Mouse (Mus musculus) MEL (cell line): ENCODE measurements around the gene Fis1. TPM values are rescaled to one million over a fixed set of nuclear protein-coding genes. Genes with fewer than 3 reads are reported as not detected.

ENCODE experiments used
- DNase-seq: peaks from one replicate; pipeline ENCODE4 v3.0.0; 2011; ENCODE audit warnings: low read depth, low spot score
- H3K27ac ChIP-seq: 2 replicates; pipeline ENCODE4 v1.5.1; 2012; ENCODE audit warnings: low read depth, mild to moderate bottlenecking, control low read depth, low read length, moderate library complexity; ENCODE audit not compliant: control insufficient read depth
- H3K27me3 ChIP-seq, 2 experiments: fragments of 150-350 bp in 1 of 2; sonication (generic) in 1 of 2; 2 replicates each; pipeline ENCODE4 v1.6.1; 2012; ENCODE audit warnings: low read length in 2 of 2, mild to moderate bottlenecking in 2 of 2, improper control_type of control experiment in 1 of 2, moderate library complexity in 1 of 2; ENCODE audit not compliant: insufficient read depth in 2 of 2, control insufficient read depth in 1 of 2
- H3K36me3 ChIP-seq, 2 experiments: 2 replicates each; pipeline ENCODE4 v1.6.1; 2012 to 2014; ENCODE audit warnings: low read length in 2 of 2, improper control_type of control experiment in 1 of 2, inconsistent platforms in 1 of 2, mild to moderate bottlenecking in 1 of 2; ENCODE audit not compliant: insufficient read depth in 2 of 2, control insufficient read depth in 1 of 2
- H3K4me1 ChIP-seq, 2 experiments: fragments of 150-350 bp in 1 of 2; sonication (generic) in 1 of 2; 2 replicates each; pipeline ENCODE4 v1.6.1; 2012; ENCODE audit warnings: low read length in 2 of 2, improper control_type of control experiment in 1 of 2, mild to moderate bottlenecking in 1 of 2; ENCODE audit not compliant: insufficient read depth in 2 of 2, control insufficient read depth in 1 of 2
- H3K4me3 ChIP-seq, 2 experiments: fragments of 150-350 bp in 1 of 2; sonication (generic) in 1 of 2; 2 replicates each; pipeline ENCODE4 v1.5.1; 2012; ENCODE audit warnings: low read depth in 2 of 2, low read length in 2 of 2, mild to moderate bottlenecking in 2 of 2, moderate library complexity in 2 of 2, control low read depth in 1 of 2, improper control_type of control experiment in 1 of 2; ENCODE audit not compliant: control insufficient read depth in 1 of 2, insufficient read depth in 1 of 2
- H3K79me2 ChIP-seq: 2 replicates; pipeline ENCODE4 v1.6.1; 2012; ENCODE audit warnings: mild to moderate bottlenecking, low read length, moderate library complexity; ENCODE audit not compliant: control insufficient read depth, poor library complexity, insufficient read depth
- H3K9ac ChIP-seq: 2 replicates; pipeline ENCODE4 v1.6.1; 2012; ENCODE audit warnings: low read depth, mild to moderate bottlenecking, control low read depth, low read length, moderate library complexity; ENCODE audit not compliant: control insufficient read depth, poor library complexity, severe bottlenecking
- H3K9me3 ChIP-seq: fragments of 150-350 bp; sonication (generic); replicated peaks from 2 replicates; pipeline ENCODE4 v1.6.1; 2012; ENCODE audit warnings: mild to moderate bottlenecking, low read length, improper control_type of control experiment, moderate library complexity; ENCODE audit not compliant: insufficient read depth
- BHLHE40 ChIP-seq: IDR thresholded peaks from 2 replicates; pipeline ENCODE4 v1.6.1; 2012; ENCODE audit warnings: low read depth, mild to moderate bottlenecking, inconsistent platforms, low read length, improper control_type of control experiment, borderline replicate concordance
- CHD1 ChIP-seq: IDR thresholded peaks from 2 replicates; pipeline ENCODE4 v1.6.1; 2012; ENCODE audit warnings: low read depth, mild to moderate bottlenecking, inconsistent platforms, low read length, improper control_type of control experiment
- CHD2 ChIP-seq: IDR thresholded peaks from 2 replicates; pipeline ENCODE4 v1.6.1; 2011; ENCODE audit warnings: low read length, improper control_type of control experiment
- CTCF ChIP-seq, 3 experiments: IDR thresholded peaks in 2 of 3; conservative IDR thresholded peaks in 1 of 3; 2 replicates each; pipeline ENCODE4 v1.5.1; 2011 to 2012; ENCODE audit warnings: low read length in 3 of 3, low read depth in 2 of 3, mild to moderate bottlenecking in 2 of 3, improper control_type of control experiment in 1 of 3, inconsistent platforms in 1 of 3, mixed read lengths in 1 of 3, moderate library complexity in 1 of 3; ENCODE audit not compliant: control insufficient read depth in 1 of 3, insufficient read depth in 1 of 3, poor library complexity in 1 of 3, severe bottlenecking in 1 of 3
- E2F4 ChIP-seq: IDR thresholded peaks from 2 replicates; pipeline ENCODE4 v1.6.1; 2011; ENCODE audit warnings: low read depth, low read length, improper control_type of control experiment, borderline replicate concordance
- ELF1 ChIP-seq: IDR thresholded peaks from 2 replicates; pipeline ENCODE4 v1.6.1; 2014; ENCODE audit warnings: low read depth, mild to moderate bottlenecking, inconsistent platforms, low read length, improper control_type of control experiment, moderate library complexity
- EP300 ChIP-seq, 2 experiments: IDR thresholded peaks; 2 replicates each; pipeline ENCODE4 v1.6.1; 2011; ENCODE audit warnings: improper control_type of control experiment in 2 of 2, low read length in 2 of 2, low read depth in 1 of 2, mild to moderate bottlenecking in 1 of 2
- ETS1 ChIP-seq: IDR thresholded peaks from 2 replicates; pipeline ENCODE4 v1.6.1; 2012; ENCODE audit warnings: low read depth, mild to moderate bottlenecking, inconsistent platforms, low read length, improper control_type of control experiment, moderate library complexity
- GABPA ChIP-seq: IDR thresholded peaks from 2 replicates; pipeline ENCODE4 v1.6.1; 2012; ENCODE audit warnings: low read depth, mild to moderate bottlenecking, inconsistent platforms, low read length, improper control_type of control experiment, moderate library complexity
- GATA1 ChIP-seq: IDR thresholded peaks from 2 replicates; pipeline ENCODE4 v1.6.1; 2011; ENCODE audit warnings: low read depth, low read length, improper control_type of control experiment
- HCFC1 ChIP-seq: IDR thresholded peaks from 2 replicates; pipeline ENCODE4 v1.6.1; 2012; ENCODE audit warnings: low read depth, mild to moderate bottlenecking, inconsistent platforms, low read length, improper control_type of control experiment, moderate library complexity
- JUND ChIP-seq: IDR thresholded peaks from 2 replicates; pipeline ENCODE4 v1.6.1; 2011; ENCODE audit warnings: low read depth, mild to moderate bottlenecking, improper control_type of control experiment, low read length
- KAT2A ChIP-seq: conservative IDR thresholded peaks from 2 replicates; pipeline ENCODE4 v1.6.1; 2012; ENCODE audit warnings: low read depth, low read length, improper control_type of control experiment, inconsistent platforms
- MAFK ChIP-seq: IDR thresholded peaks from 2 replicates; pipeline ENCODE4 v1.6.1; 2011; ENCODE audit warnings: low read depth, mild to moderate bottlenecking, low read length, improper control_type of control experiment, borderline replicate concordance
- MAX ChIP-seq: IDR thresholded peaks from 2 replicates; pipeline ENCODE4 v1.6.1; 2011; ENCODE audit warnings: low read length, improper control_type of control experiment
- MAZ ChIP-seq: IDR thresholded peaks from 2 replicates; pipeline ENCODE4 v1.6.1; 2012; ENCODE audit warnings: low read depth, mild to moderate bottlenecking, inconsistent platforms, low read length, improper control_type of control experiment
- MEF2A ChIP-seq: IDR thresholded peaks from 2 replicates; pipeline ENCODE4 v1.6.1; 2014; ENCODE audit warnings: low read depth, mild to moderate bottlenecking, inconsistent platforms, low read length, improper control_type of control experiment; ENCODE audit not compliant: poor library complexity, insufficient replicate concordance, severe bottlenecking; ENCODE audit errors: extremely low read depth
- MYB ChIP-seq: IDR thresholded peaks from 2 replicates; pipeline ENCODE4 v1.6.1; 2011; ENCODE audit warnings: mild to moderate bottlenecking, low read depth, low read length, improper control_type of control experiment
- MYC ChIP-seq: IDR thresholded peaks from 2 replicates; pipeline ENCODE4 v1.6.1; 2011; ENCODE audit warnings: low read depth, mild to moderate bottlenecking, low read length, improper control_type of control experiment, moderate library complexity
- NRF1 ChIP-seq: IDR thresholded peaks from 2 replicates; pipeline ENCODE4 v1.6.1; 2014; ENCODE audit warnings: low read depth, mild to moderate bottlenecking, inconsistent platforms, low read length, improper control_type of control experiment, moderate library complexity; ENCODE audit not compliant: poor library complexity, insufficient read depth, severe bottlenecking
- POLR2A ChIP-seq, 2 experiments: IDR thresholded peaks; 2 replicates each; pipeline ENCODE4 v1.6.1; 2011 to 2012; ENCODE audit warnings: low read length in 2 of 2, mild to moderate bottlenecking in 2 of 2, control low read depth in 1 of 2, improper control_type of control experiment in 1 of 2, low read depth in 1 of 2, moderate library complexity in 1 of 2; ENCODE audit not compliant: control insufficient read depth in 1 of 2, insufficient read depth in 1 of 2, poor library complexity in 1 of 2
- POLR2AphosphoS2 ChIP-seq: IDR thresholded peaks from 2 replicates; pipeline ENCODE4 v1.6.1; 2011; ENCODE audit warnings: low read length, improper control_type of control experiment
- POLR2AphosphoS5 ChIP-seq: IDR thresholded peaks from 2 replicates; pipeline ENCODE4 v1.6.1; 2012; ENCODE audit warnings: low read depth, borderline replicate concordance, mild to moderate bottlenecking, inconsistent platforms, low read length, moderate library complexity, mixed read lengths
- RAD21 ChIP-seq: IDR thresholded peaks from 2 replicates; pipeline ENCODE4 v1.6.1; 2011; ENCODE audit warnings: mild to moderate bottlenecking, low read depth, low read length, improper control_type of control experiment
- RCOR1 ChIP-seq: IDR thresholded peaks from 2 replicates; pipeline ENCODE4 v1.6.1; 2012; ENCODE audit warnings: low read depth, mild to moderate bottlenecking, inconsistent platforms, low read length, improper control_type of control experiment
- SIN3A ChIP-seq: IDR thresholded peaks from 2 replicates; pipeline ENCODE4 v1.6.1; 2012; ENCODE audit warnings: low read length, improper control_type of control experiment, inconsistent platforms
- SMC3 ChIP-seq: IDR thresholded peaks from 2 replicates; pipeline ENCODE4 v1.6.1; 2011; ENCODE audit warnings: low read depth, low read length, improper control_type of control experiment
- TAL1 ChIP-seq: IDR thresholded peaks from 2 replicates; pipeline ENCODE4 v1.6.1; 2012; ENCODE audit warnings: mild to moderate bottlenecking, inconsistent platforms, low read length, moderate library complexity, mixed read lengths
- TBP ChIP-seq: IDR thresholded peaks from 2 replicates; pipeline ENCODE4 v1.8.0; 2011; ENCODE audit warnings: low read depth, low read length, improper control_type of control experiment
- TCF12 ChIP-seq: IDR thresholded peaks from 2 replicates; pipeline ENCODE4 v1.6.1; 2014; ENCODE audit warnings: low read depth, mild to moderate bottlenecking, inconsistent platforms, low read length, improper control_type of control experiment, moderate library complexity
- UBTF ChIP-seq: IDR thresholded peaks from 2 replicates; pipeline ENCODE4 v1.6.1; 2012; ENCODE audit warnings: low read depth, mild to moderate bottlenecking, inconsistent platforms, low read length, improper control_type of control experiment, moderate library complexity, borderline replicate concordance; ENCODE audit not compliant: insufficient read depth
- USF1 ChIP-seq: IDR thresholded peaks from 2 replicates; pipeline ENCODE4 v1.6.1; 2014; ENCODE audit warnings: low read depth, mild to moderate bottlenecking, inconsistent platforms, low read length, improper control_type of control experiment, moderate library complexity
- USF2 ChIP-seq, 2 experiments: IDR thresholded peaks; 2 replicates each; pipeline ENCODE4 v1.6.1; 2011 to 2012; ENCODE audit warnings: improper control_type of control experiment in 2 of 2, low read length in 2 of 2, borderline replicate concordance in 1 of 2, inconsistent platforms in 1 of 2, low read depth in 1 of 2, mild to moderate bottlenecking in 1 of 2; ENCODE audit not compliant: insufficient read depth in 1 of 2
- ZC3H11A ChIP-seq: IDR thresholded peaks from 2 replicates; pipeline ENCODE4 v1.6.1; 2012; ENCODE audit warnings: low read depth, mild to moderate bottlenecking, inconsistent platforms, low read length, improper control_type of control experiment
- ZKSCAN1 ChIP-seq: IDR thresholded peaks from 2 replicates; pipeline ENCODE4 v1.6.1; 2012; ENCODE audit warnings: low read depth, mild to moderate bottlenecking, inconsistent platforms, low read length, improper control_type of control experiment, moderate library complexity
- ZMIZ1 ChIP-seq: IDR thresholded peaks from 2 replicates; pipeline ENCODE4 v1.6.1; 2012; ENCODE audit warnings: low read depth, mild to moderate bottlenecking, inconsistent platforms, low read length, improper control_type of control experiment, moderate library complexity
- ZNF384 ChIP-seq: IDR thresholded peaks from 2 replicates; pipeline ENCODE4 v1.6.1; 2012; ENCODE audit warnings: low read depth, mild to moderate bottlenecking, inconsistent platforms, low read length, improper control_type of control experiment
- polyA plus RNA-seq, 2 experiments: library from polyadenylated mRNA; stranded (reverse) in 1 of 2; unstranded in 1 of 2; fragments of >175 nt in 1 of 2; fragments of >200 nt in 1 of 2; gene quantifications; 2 replicates each; pipeline versions ENCODE4 v1.2.1 to v1.2.4; 2012; ENCODE audit warnings: low replicate concordance in 2 of 2, low read depth in 1 of 2; ENCODE audit not compliant: insufficient read length in 2 of 2, insufficient read depth in 1 of 2, missing spikeins in 1 of 2
- total RNA-seq: library from RNA; depleted of rRNA; stranded (reverse); fragments of 300-350 nt; gene quantifications from 2 replicates; pipeline ENCODE4 v1.2.3, GENCODE M21; 2012

Fis1 gene
- total and polyA plus RNA-seq, 3 experiments, result 164 to 184 TPM; not detected in 1

- peak overlapping the region; percentile 82 for H3K9ac ChIP-seq
- H3K27me3 ChIP-seq, result no peaks in the 10 kb centered on the region
- peaks cover 9% of the 10 kb centered on the region for H3K79me2 ChIP-seq
- H3K9me3 ChIP-seq, result no peaks in the 10 kb centered on the region
- H3K4me3 ChIP-seq, result peak overlapping the region; percentile 80
- peaks cover 3 to 25% of the 10 kb centered on the region in 2 experiments; a peak in 3 of 4 replicates for H3K4me1 ChIP-seq
- DNase-seq, result peak; percentile 85
- peaks cover 0 to 26% of the 10 kb centered on the region in 2 experiments; a peak in 3 of 4 replicates for H3K36me3 ChIP-seq
- H3K27ac ChIP-seq, result peak overlapping the region; percentile 54
- TF ChIP-seq UBTF (no peak), ELF1 (no peak), USF1 (peak; percentile 57), TBP (no peak), EP300 (IDR thresholded peaks at IDR 0.05; ENCODE audit: low read depth in 1 of 2, low read length in 2 of 2) (no peak), JUND (no peak), SIN3A (no peak), GATA1 (no peak), MYC (no peak), TAL1 (no peak), KAT2A (no peak), USF2 (IDR thresholded peaks at IDR 0.05; ENCODE audit: borderline replicate concordance in 1 of 2, insufficient read depth in 1 of 2, low read depth in 1 of 2, low read length in 2 of 2) (no peak), RAD21 (peak; percentile 25), CTCF (IDR thresholded peaks at IDR 0.05 in 2 of 3, conservative IDR thresholded peaks at IDR 0.05 in 1 of 3; ENCODE audit: control insufficient read depth in 1 of 3, insufficient read depth in 1 of 3, low read depth in 2 of 3, low read length in 3 of 3, poor library complexity in 1 of 3, severe bottlenecking in 1 of 3) (peak; percentile 84 to 95 (median 87)), HCFC1 (no peak), NRF1 (0 out of 2 replicates have a peak, but pooled peaks have one; percentile 5), ZC3H11A (no peak), MYB (no peak), CHD1 (0 out of 2 replicates have a peak, but pooled peaks have one; percentile 39), MAZ (peak; percentile 81; the same call in 1 of the 2 replicates), ZKSCAN1 (no peak), SMC3 (peak; percentile 69), POLR2AphosphoS2 (no peak), MAX (peak; percentile 48; the same call in 1 of the 2 replicates), POLR2AphosphoS5 (no peak), ZNF384 (no peak), BHLHE40 (no peak; the same call in 1 of the 2 replicates), MEF2A (no peak), RCOR1 (no peak), ZMIZ1 (0 out of 2 replicates have a peak, but pooled peaks have one; percentile 51), MAFK (no peak), CHD2 (0 out of 2 replicates have a peak, but pooled peaks have one; percentile 14), POLR2A (IDR thresholded peaks at IDR 0.05; ENCODE audit: control insufficient read depth in 1 of 2, insufficient read depth in 1 of 2, low read depth in 1 of 2, low read length in 2 of 2, poor library complexity in 1 of 2) (no peak), TCF12 (no peak), GABPA (no peak), E2F4 (no peak), ETS1 (no peak)
Observed at GRCm38 (mm10) chr5:136962501-136962900, 9.4 kb downstream of the Fis1 start.
